In genomic region chr6:97792104-97792503, GRCm38 (mm10) we compare ENCODE assay signal across 9 mouse cellular contexts. TPM values are rescaled to one million over a fixed set of nuclear protein-coding genes. Genes with fewer than 3 reads are reported as not detected.
A peak's percentile ranks its signal among the peaks of the same experiment; 100 is the strongest.
DNase-seq lines count a peak whose midpoint lies in the region; ATAC-seq and TF ChIP-seq lines count a peak whose summit lies in the region.
"Had no signal": no experiment of that assay in that cellular context is flagged by ENCODE, and none has a peak within 500 bp of the region (broad histone marks: within the 10 kb centered on the region; RNA-seq: fewer than 3 reads in every experiment).

No protein-coding gene starts in this region.

- no peak for ATAC-seq in heart, postnatal 0 days (ENCODE audit: insufficient read depth, low read depth)
- ATAC-seq in midbrain, postnatal 0 days (ENCODE audit: low FRiP score) = no peak
- no peak for ATAC-seq in midbrain, embryonic 13.5 days

- H3K27ac ChIP-seq in heart, postnatal 0 days (ENCODE audit: low read depth) = no peak overlapping the region
- H3K27ac ChIP-seq in midbrain, postnatal 0 days (ENCODE audit: low read depth, low read length) = no peak overlapping the region
- H3K27ac ChIP-seq in midbrain, embryonic 13.5 days = no peak overlapping the region

- no peaks in the 10 kb centered on the region for H3K36me3 ChIP-seq in heart, postnatal 0 days (replicated peaks; ENCODE audit: control insufficient read depth, insufficient read depth, low read length)
- H3K36me3 ChIP-seq in midbrain, postnatal 0 days (ENCODE audit: insufficient read depth, low read length) = no peaks in the 10 kb centered on the region
- no peaks in the 10 kb centered on the region for H3K36me3 ChIP-seq in midbrain, embryonic 13.5 days

- no peaks in the 10 kb centered on the region for H3K4me1 ChIP-seq in heart, postnatal 0 days (ENCODE audit: control insufficient read depth, insufficient read depth)
- no peaks in the 10 kb centered on the region for H3K4me1 ChIP-seq in midbrain, postnatal 0 days (ENCODE audit: insufficient read depth, low read length)
- no peaks in the 10 kb centered on the region for H3K4me1 ChIP-seq in midbrain, embryonic 13.5 days (replicated peaks)

- DNase-seq in heart, postnatal 0 days (ENCODE audit: low spot score) = no peak
- DNase-seq in heart, adult 9 months (ENCODE audit: low spot score in 2 of 2) = no peak
- no peak for DNase-seq in midbrain, postnatal 0 days (ENCODE audit: low spot score)
- DNase-seq in adrenal gland, postnatal 36 days = peak; percentile 22 to 41
- peak; percentile 12 for DNase-seq in retina, embryonic 14.5 days (ENCODE audit: low spot score)
- DNase-seq in layer of hippocampus, postnatal 36 days = no peak
- DNase-seq: cerebellum, adult 9-11 months; thymus, postnatal 25 days had no signal

- TF ChIP-seq EP300 in heart, postnatal 0 days (IDR thresholded peaks at IDR 0.05; ENCODE audit: low read depth) = no peak

- H3K4me2 ChIP-seq in heart, postnatal 0 days (ENCODE audit: low read depth, low read length) = no peak overlapping the region
- H3K4me2 ChIP-seq in midbrain, postnatal 0 days (ENCODE audit: low read depth, low read length, poor library complexity, severe bottlenecking) = no peak overlapping the region
- H3K4me2 ChIP-seq in midbrain, embryonic 13.5 days (replicated peaks) = no peak overlapping the region

- no peaks in the 10 kb centered on the region for H3K9me3 ChIP-seq in heart, postnatal 0 days (replicated peaks; ENCODE audit: control insufficient read depth, low read length)
- H3K9me3 ChIP-seq in midbrain, postnatal 0 days (ENCODE audit: low read length) = no peaks in the 10 kb centered on the region
- H3K9me3 ChIP-seq in midbrain, embryonic 13.5 days = no peaks in the 10 kb centered on the region

- H3K4me3 ChIP-seq in heart, postnatal 0 days (ENCODE audit: low read depth, low read length) = no peak overlapping the region
- H3K4me3 ChIP-seq in midbrain, postnatal 0 days (ENCODE audit: low read depth, low read length) = no peak overlapping the region
- H3K4me3 ChIP-seq in midbrain, embryonic 13.5 days (replicated peaks) = no peak overlapping the region

- no peaks in the 10 kb centered on the region for H3K27me3 ChIP-seq in heart, postnatal 0 days (ENCODE audit: control insufficient read depth, insufficient read depth, low read length)
- no peaks in the 10 kb centered on the region for H3K27me3 ChIP-seq in midbrain, postnatal 0 days (ENCODE audit: insufficient read depth, low read length)
- no peaks in the 10 kb centered on the region for H3K27me3 ChIP-seq in midbrain, embryonic 13.5 days

- WGBS in heart, postnatal 0 days = 68% methylated on average over 1 of the region's 1 CpGs
- WGBS in midbrain, postnatal 0 days = 91% methylated on average over 1 of the region's 1 CpGs
- WGBS in midbrain, embryonic 13.5 days = 80% methylated on average over 1 of the region's 1 CpGs

- TF ChIP-seq CTCF in heart, postnatal 0 days (IDR thresholded peaks at IDR 0.05; ENCODE audit: low read depth) = peak; percentile 46
- TF ChIP-seq CTCF in midbrain, postnatal 0 days (IDR thresholded peaks at IDR 0.05) = peak; percentile 45

- no peak overlapping the region for H3K9ac ChIP-seq in heart, postnatal 0 days (replicated peaks; ENCODE audit: low read depth, low read length)
- no peak overlapping the region for H3K9ac ChIP-seq in midbrain, postnatal 0 days (replicated peaks; ENCODE audit: low read length, poor library complexity, severe bottlenecking)
- no peak overlapping the region for H3K9ac ChIP-seq in midbrain, embryonic 13.5 days (replicated peaks)

RNA-seq across cellular contexts. Expression of gene Mitf, which starts 14.7 kb away (rescaled TPM):
- total RNA-seq in heart, postnatal 0 days (2014; rRNA removed; ENCODE audit: low replicate concordance) = 70.1 and 94.1 TPM in 2 replicates
- 26.2 and 26.9 TPM in 2 replicates for polyA plus RNA-seq in heart, postnatal 0 days (2015; fragmentation: Nextera tagmentation; extraction: Ambion mirVana)
- 2.8 and 3.1 TPM in 2 replicates for total RNA-seq in midbrain, postnatal 0 days (2014; rRNA removed)
- 0.74 and 1.1 TPM in 2 replicates for polyA plus RNA-seq in midbrain, postnatal 0 days (2015; fragmentation: Nextera tagmentation; extraction: Ambion mirVana)
- polyA plus RNA-seq in midbrain, embryonic 13.5 days (2015; fragmentation: Nextera tagmentation; extraction: Ambion mirVana) = 0.72 and 0.94 TPM in 2 replicates
- total RNA-seq in adrenal gland, postnatal 36 days (2021) = 10 to 100 TPM in 1 of 2 experiments, 1 to 10 TPM in 1; 9.4 to 10.2 TPM
- total RNA-seq in layer of hippocampus, postnatal 36 days (2021) = 1 to 10 TPM; 8.3 to 9.3 TPM

Comparison
In these comparisons a context has a peak if more than half of its experiments do, and no peak if none do; other contexts are left out.
1. DNase-seq: peak in adrenal gland, postnatal 36 days (2 of 2) and retina, embryonic 14.5 days (single experiment); none in heart, postnatal 0 days (single experiment), heart, adult 9 months (0 of 2), midbrain, postnatal 0 days (single experiment) and layer of hippocampus, postnatal 36 days (0 of 2).